Mouse (Mus musculus) embryo, embryonic 10.5 days (tissue): ENCODE results near the gene Adamts6.

ENCODE experiments used
- DNase-seq: peaks from one replicate; pipeline ENCODE4 v3.0.0-alpha.2; 2015; ENCODE audit warnings: low spot score

The Adamts6 gene

GRCm38 (mm10) chr13:104287366-104288225 lies at the start of gene Adamts6:
Gene Adamts6 (plus strand): TSS chr13:104287835.
- peak; percentile 71 for DNase-seq

- DNase-seq, result no peak
Measured at GRCm38 (mm10) chr13:104258997-104259396, 28.6 kb upstream of the Adamts6 start.

DNA sequence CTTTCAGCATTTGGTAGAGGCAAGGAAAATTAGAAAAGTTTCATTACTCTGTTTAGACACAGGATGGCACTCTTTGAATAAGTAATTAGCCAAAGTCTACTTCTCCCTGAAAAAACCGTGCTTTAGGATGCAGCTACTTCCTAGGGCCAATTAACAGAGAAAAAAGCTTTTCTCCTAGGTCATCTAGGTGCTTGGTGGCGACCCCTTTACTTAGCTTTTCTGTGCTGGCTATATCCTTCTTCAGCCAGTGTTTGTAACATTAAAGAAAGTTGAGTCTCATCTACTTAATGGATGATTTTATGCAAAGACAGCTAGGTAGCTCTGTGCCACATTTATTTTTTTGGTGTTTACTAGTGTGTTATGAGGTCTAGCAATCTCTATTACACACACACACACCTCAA lies 2.6 kb upstream of the Adamts6 start:
- peak; percentile 70 for DNase-seq

DNA sequence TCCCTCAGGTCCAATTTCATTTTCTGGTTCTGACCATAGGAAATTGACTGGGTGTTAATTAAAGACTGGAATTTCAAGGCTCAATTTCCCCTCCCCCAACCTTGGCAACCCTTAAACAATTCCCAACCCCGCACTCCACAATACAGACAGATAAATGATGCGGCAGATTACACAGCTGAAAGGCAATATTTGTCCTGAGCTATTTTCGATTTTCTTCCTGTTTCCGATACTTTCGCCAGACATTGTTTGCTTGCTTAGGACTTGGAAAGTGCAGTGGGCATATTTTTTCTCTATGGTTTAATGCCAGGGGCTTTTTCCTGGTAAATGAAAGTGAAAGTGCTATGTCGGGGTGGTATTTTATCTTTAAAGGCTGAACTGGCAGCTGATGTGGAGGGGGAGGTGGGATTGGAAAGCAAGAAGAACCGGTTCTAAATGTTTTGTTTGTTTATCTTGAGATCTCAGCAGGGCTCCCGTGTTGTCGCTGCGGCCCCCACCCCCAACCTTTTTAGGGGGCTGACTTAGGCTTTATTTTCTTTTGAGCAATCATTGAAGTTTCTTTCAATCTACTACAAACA lies 1.8 kb upstream of the Adamts6 start:
- peak; percentile 53 for DNase-seq

DNA sequence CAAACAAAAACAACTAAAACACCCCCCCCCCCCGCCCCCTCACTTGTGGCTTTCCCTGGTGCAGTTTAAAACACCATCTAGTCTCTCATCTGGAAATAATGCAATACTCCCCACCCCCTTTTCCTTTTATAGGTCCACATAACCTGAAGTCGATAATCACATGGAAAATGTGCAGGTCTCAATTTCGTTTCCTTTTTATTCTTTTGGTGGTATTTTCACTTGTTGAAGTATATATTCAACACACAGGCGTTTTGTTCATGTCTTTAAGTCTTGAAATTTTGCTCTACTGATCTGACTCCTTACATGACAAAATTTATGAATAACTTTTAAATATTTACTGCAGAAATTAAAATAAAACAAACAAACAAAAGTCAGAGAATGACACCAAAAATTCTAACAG lies 1.3 kb upstream of the Adamts6 start:
- peak; percentile 48 for DNase-seq

DNA sequence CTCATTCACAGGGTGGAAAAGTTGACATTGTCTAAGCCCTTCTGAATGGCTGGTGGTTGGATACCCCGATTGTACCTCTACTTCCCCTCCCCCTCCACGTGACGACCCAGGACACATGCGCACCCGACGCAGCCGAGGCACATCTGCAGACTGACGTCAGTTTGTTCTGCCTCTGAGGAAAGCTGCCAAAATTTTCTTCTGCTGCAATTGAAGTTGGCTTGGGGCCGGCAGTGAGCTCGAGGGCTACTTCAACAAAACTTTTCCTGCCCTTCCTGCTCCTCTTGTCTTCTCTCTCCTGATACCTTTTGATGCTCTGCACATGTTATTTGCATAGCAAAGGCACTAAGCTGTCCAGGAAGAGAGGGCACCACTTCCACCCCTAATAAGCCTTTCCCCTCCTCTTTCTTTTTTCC lies 732 bp upstream of the Adamts6 start:
- peak; percentile 95 for DNase-seq

DNA sequence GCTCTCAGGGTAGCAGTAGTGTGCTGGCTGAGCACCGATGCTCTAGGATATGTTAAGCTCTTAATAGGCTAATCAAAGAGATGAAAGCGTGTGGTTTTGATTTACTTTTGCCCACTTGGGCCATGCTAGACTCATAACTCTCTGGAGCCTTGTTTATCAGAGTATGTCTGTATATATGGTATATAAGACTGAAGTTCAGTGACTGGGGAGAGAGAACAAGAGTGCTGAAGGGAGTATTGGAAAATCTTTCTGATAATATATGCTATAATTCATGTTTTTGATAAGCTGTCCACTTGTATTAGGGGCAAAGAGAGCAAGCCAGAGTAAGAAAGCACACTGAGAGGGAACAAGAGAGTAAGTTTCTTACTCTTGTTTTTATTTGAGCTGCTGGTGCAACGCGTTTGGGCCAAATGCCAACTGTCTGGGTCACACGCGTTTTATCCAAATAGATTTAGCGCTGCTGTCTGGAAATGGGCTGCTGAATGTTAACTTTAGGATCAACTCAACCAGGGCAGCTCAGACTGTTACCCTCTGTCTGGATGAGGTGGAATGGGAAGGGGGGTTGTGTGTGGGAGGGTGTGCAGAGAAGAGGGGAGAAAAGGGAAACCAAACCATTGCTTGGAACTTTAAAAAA lies 708 bp downstream of the Adamts6 start:
- DNase-seq, result peak; percentile 71

GRCm38 (mm10) chr13:104289176-104289575 lies 1.5 kb downstream of the Adamts6 start:
- peak; percentile 8 for DNase-seq

GRCm38 (mm10) chr13:104295472-104295871 lies 7.8 kb downstream of the Adamts6 start:
- DNase-seq, result no peak

- no peak for DNase-seq
Measured at GRCm38 (mm10) chr13:104329336-104329735, 41.7 kb downstream of the Adamts6 start.

DNA sequence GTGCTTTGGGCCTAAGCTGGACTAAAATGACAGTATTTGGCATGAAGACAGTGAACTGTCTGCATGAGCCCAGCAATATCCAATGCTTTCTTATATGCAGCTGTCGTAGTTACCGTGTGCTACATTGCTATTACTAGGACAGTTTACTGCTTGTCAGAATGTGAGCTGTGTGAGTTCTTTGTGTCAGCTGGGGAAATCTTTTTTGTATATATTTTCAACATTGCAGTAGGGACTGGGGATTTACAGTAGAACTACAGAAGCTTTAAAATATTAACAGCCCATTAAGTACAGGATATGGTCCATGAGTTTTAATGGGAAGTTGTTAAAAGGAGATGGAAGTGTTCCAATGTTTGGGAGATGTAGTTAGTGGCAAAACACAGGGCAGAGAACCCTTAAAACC lies 42.1 kb downstream of the Adamts6 start:
- no peak for DNase-seq

- peak; percentile 48 for DNase-seq
Measured at GRCm38 (mm10) chr13:104352590-104352989, 65.0 kb downstream of the Adamts6 start.

- no peak for DNase-seq
Measured at GRCm38 (mm10) chr13:104393427-104394356, 106.1 kb downstream of the Adamts6 start.

GRCm38 (mm10) chr13:104397814-104398213 lies 110.2 kb downstream of the Adamts6 start:
- no peak for DNase-seq

- DNase-seq, result no peak
Measured at GRCm38 (mm10) chr13:104432734-104433133, 145.1 kb downstream of the Adamts6 start.

- DNase-seq, result no peak
Measured at GRCm38 (mm10) chr13:104442559-104442958, 154.9 kb downstream of the Adamts6 start.

DNA sequence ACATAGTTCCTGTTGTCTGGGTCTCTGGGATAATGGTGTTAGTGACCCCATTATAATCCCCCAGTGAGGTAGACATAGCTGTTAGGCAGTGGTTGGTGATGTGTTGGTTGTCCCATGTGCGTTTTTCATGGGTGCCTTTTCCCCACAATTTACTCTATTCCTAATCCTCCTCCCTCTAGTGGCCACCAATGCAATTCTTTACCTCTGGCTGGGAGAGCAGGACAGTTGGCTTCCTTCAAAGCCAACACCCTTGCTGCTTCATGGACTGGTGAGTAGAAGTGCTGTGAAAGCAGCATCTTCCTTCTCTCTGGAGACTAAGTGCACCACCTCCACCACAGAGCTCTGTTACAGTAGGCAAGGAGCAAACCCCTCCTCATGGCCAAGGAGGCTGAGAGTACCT lies 157.8 kb downstream of the Adamts6 start:
- no peak for DNase-seq

GRCm38 (mm10) chr13:104446974-104447373 lies 159.3 kb downstream of the Adamts6 start:
- DNase-seq, result no peak

DNA sequence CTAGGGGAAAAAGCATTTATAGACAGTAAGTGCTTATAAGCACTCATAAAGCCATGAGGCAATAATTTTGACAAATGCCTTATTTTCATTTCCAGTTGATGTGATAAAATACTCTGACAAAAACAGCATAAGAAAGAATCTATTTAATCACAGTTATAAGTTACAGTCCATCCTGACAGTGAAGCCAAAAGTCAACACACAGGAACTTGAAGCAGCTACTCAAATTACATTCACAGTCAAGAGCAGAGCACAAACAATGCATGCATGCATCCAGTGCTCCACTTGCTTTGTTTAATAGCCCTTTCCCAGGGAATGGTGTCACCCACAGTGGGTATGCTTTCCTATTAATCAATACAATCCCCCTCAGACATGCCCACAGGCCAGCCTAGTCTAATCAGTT lies 159.8 kb downstream of the Adamts6 start:
- no peak for DNase-seq

DNA sequence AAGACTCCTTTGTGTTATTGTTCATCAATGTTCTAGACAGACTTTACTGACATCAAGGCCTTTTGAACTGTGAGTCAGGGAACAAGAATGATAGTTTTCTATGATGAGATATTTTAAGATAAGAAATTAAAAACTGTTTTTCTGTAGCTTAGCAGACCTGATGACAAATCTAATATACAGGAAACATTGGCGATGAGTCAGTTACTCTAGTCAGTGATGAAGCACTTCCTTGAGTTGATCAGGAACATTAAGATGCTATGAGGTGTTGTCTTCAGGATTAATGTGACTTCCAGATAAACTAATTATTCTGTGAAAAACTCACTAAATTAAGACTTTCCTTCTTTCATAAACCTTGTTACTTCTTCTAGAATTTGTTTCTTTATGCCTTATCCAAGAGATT lies 160.7 kb downstream of the Adamts6 start:
- no peak for DNase-seq

- no peak for DNase-seq
Measured at GRCm38 (mm10) chr13:104453271-104453974, 165.8 kb downstream of the Adamts6 start.
